Mouse (Mus musculus): ENCODE results near the gene Sh2b2. TPM values are rescaled to one million over a fixed set of nuclear protein-coding genes. Genes with fewer than 3 reads are reported as not detected.

The Sh2b2 gene
- polyA plus RNA-seq, 1 experiment, result 7.7 TPM

- H3K27me3 ChIP-seq (ENCODE audit: control insufficient read depth, insufficient read depth, insufficient read length), result no peaks in the 10 kb centered on the region
- TF ChIP-seq POLR2AphosphoS2 (IDR thresholded peaks at IDR 0.05; ENCODE audit: insufficient read length, low read depth) (no peak), E2F4 (IDR thresholded peaks at IDR 0.05; ENCODE audit: insufficient read depth) (no peak), MAX (IDR thresholded peaks at IDR 0.05; ENCODE audit: low read depth) (no peak), POLR2A (IDR thresholded peaks at IDR 0.05; ENCODE audit: insufficient read length, low read depth) (no peak), REST (IDR thresholded peaks at IDR 0.05; ENCODE audit: insufficient read depth, insufficient read length) (no peak), MYOG (IDR thresholded peaks at IDR 0.05; ENCODE audit: control insufficient read depth in 1 of 3, insufficient read depth in 1 of 3, insufficient read length in 2 of 3, low read depth in 2 of 3) (no peak), MYOD1 (IDR thresholded peaks at IDR 0.05; ENCODE audit: control insufficient read depth in 1 of 3, insufficient read length in 2 of 3, low read depth in 2 of 3) (no peak), CEBPB (IDR thresholded peaks at IDR 0.05; ENCODE audit: insufficient read depth, poor library complexity, severe bottlenecking) (no peak), SRF (IDR thresholded peaks at IDR 0.05; ENCODE audit: control insufficient read depth, insufficient read length, low read depth) (no peak), TCF3 (IDR thresholded peaks at IDR 0.05; ENCODE audit: insufficient read length, low read depth) (no peak), TCF12 (IDR thresholded peaks at IDR 0.05; ENCODE audit: insufficient read depth, poor library complexity, severe bottlenecking) (no peak), USF1 (IDR thresholded peaks at IDR 0.05; ENCODE audit: low read depth) (no peak)
- H3K4me3 ChIP-seq, result no peak overlapping the region
- no peak overlapping the region for H3K4me2 ChIP-seq (ENCODE audit: low read depth)
- H3K79me2 ChIP-seq (ENCODE audit: control insufficient read depth, insufficient read depth), result peaks cover 8% of the 10 kb centered on the region
- H3ac ChIP-seq (ENCODE audit: control insufficient read depth, insufficient read length), result no peak overlapping the region
- peaks cover 7% of the 10 kb centered on the region for H3K36me3 ChIP-seq (ENCODE audit: control insufficient read depth, insufficient read depth)
These were observed 72.5 kb downstream of the Sh2b2 start for GRCm38 (mm10) chr5:136173606-136174463.

GRCm38 (mm10) chr5:136172939-136173338, 73.4 kb downstream of the Sh2b2 start:
- Histone ChIP-seq H3K27me3 (ENCODE audit: control insufficient read depth, insufficient read depth, insufficient read length) (no peaks in the 10 kb centered on the region), H3K79me2 (ENCODE audit: control insufficient read depth, insufficient read depth) (peaks cover 10% of the 10 kb centered on the region), H3K36me3 (ENCODE audit: control insufficient read depth, insufficient read depth) (peaks cover 8% of the 10 kb centered on the region), H3ac (ENCODE audit: control insufficient read depth, insufficient read length) (no peak overlapping the region), H3K4me3 (no peak overlapping the region), H3K4me2 (ENCODE audit: low read depth) (no peak overlapping the region)
- TF ChIP-seq USF1 (IDR thresholded peaks at IDR 0.05; ENCODE audit: low read depth) (no peak), POLR2AphosphoS2 (IDR thresholded peaks at IDR 0.05; ENCODE audit: insufficient read length, low read depth) (no peak), POLR2A (IDR thresholded peaks at IDR 0.05; ENCODE audit: insufficient read length, low read depth) (no peak), REST (IDR thresholded peaks at IDR 0.05; ENCODE audit: insufficient read depth, insufficient read length) (no peak), MAX (IDR thresholded peaks at IDR 0.05; ENCODE audit: low read depth) (no peak), SRF (IDR thresholded peaks at IDR 0.05; ENCODE audit: control insufficient read depth, insufficient read length, low read depth) (no peak), MYOD1 (IDR thresholded peaks at IDR 0.05; ENCODE audit: control insufficient read depth in 1 of 3, insufficient read length in 2 of 3, low read depth in 2 of 3) (no peak), CEBPB (IDR thresholded peaks at IDR 0.05; ENCODE audit: insufficient read depth, poor library complexity, severe bottlenecking) (no peak)

DNA sequence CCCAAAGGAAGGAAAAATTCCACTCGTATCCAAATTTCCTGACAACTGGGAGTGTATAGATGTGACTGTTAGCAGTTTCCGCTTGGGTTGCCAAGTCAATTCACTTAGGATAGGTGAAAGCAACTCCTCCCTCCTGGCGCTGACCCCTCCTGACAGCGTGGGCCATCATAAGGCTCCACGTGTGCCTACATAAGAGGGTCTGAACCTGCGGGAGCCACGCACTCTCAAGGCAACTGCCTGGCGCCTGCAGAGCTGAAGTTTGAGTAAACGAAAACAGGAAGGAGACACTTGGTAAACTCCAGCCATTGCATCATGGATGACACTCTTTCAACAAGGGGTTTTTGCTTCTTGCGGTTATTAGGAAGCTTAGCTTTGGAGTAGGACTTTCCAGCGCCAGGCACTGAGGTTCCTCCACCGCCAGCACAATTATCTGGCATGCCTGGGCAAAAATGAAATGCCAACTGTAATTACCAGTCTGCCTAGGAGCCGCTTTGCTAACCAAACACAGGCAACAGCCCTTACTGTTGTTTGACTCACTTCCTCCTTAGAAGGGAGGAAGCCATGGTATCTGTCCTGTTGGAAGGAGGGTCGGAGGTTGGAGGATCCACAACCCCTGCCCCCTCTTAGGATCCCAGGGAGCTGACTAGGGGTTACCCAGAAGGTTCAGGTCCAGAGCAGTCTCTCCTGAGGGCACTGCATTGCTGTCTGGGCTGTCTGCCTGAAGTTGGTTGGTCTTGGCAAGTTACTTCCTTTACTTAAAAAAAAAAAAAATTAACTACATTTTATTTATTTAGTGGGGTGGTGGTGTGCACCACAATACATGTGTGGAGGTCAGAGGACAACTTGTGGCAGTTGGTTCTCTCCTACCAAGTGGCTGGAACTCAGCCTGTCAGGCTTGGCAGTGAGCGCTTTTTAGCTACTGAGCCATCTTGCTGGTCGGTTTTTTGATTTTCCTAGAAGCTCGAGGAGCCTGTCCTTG, 74.7 kb downstream of the Sh2b2 start:
- H3K27me3 ChIP-seq (ENCODE audit: control insufficient read depth, insufficient read depth, insufficient read length), result no peaks in the 10 kb centered on the region
- no peak for TF ChIP-seq MYOD1 (IDR thresholded peaks at IDR 0.05; ENCODE audit: control insufficient read depth in 1 of 3, insufficient read length in 2 of 3, low read depth in 2 of 3)
- no peak for TF ChIP-seq TCF12 (IDR thresholded peaks at IDR 0.05; ENCODE audit: insufficient read depth, poor library complexity, severe bottlenecking)
- TF ChIP-seq TCF3 (IDR thresholded peaks at IDR 0.05; ENCODE audit: insufficient read length, low read depth), result no peak
- no peak for TF ChIP-seq REST (IDR thresholded peaks at IDR 0.05; ENCODE audit: insufficient read depth, insufficient read length)
- TF ChIP-seq USF1 (IDR thresholded peaks at IDR 0.05; ENCODE audit: low read depth), result no peak
- TF ChIP-seq MAX (IDR thresholded peaks at IDR 0.05; ENCODE audit: low read depth), result peak; percentile 1
- TF ChIP-seq POLR2AphosphoS2 (IDR thresholded peaks at IDR 0.05; ENCODE audit: insufficient read length, low read depth), result peak; percentile 47
- peak; percentile 62; the same call in 1 of the 2 replicates for TF ChIP-seq CEBPB (IDR thresholded peaks at IDR 0.05; ENCODE audit: insufficient read depth, poor library complexity, severe bottlenecking)
- TF ChIP-seq E2F4 (IDR thresholded peaks at IDR 0.05; ENCODE audit: insufficient read depth), result no peak
- TF ChIP-seq SRF (IDR thresholded peaks at IDR 0.05; ENCODE audit: control insufficient read depth, insufficient read length, low read depth), result no peak
- no peak for TF ChIP-seq MYOG (IDR thresholded peaks at IDR 0.05; ENCODE audit: control insufficient read depth in 1 of 3, insufficient read depth in 1 of 3, insufficient read length in 2 of 3, low read depth in 2 of 3)
- TF ChIP-seq POLR2A (IDR thresholded peaks at IDR 0.05; ENCODE audit: insufficient read length, low read depth), result peak; percentile 51
- H3K4me3 ChIP-seq, result peak overlapping the region; percentile 67
- peaks cover 5% of the 10 kb centered on the region for H3K36me3 ChIP-seq (ENCODE audit: control insufficient read depth, insufficient read depth)
- H3ac ChIP-seq (ENCODE audit: control insufficient read depth, insufficient read length), result peak overlapping the region; percentile 32
- peaks cover 10% of the 10 kb centered on the region for H3K79me2 ChIP-seq (ENCODE audit: control insufficient read depth, insufficient read depth)
- peak overlapping the region; percentile 92 for H3K4me2 ChIP-seq (ENCODE audit: low read depth)

Data from myocyte (in vitro differentiated cells).